Mouse (Mus musculus) forebrain, embryonic 11.5 days (tissue): Measurements from ENCODE around the gene Dvl1. TPM values are rescaled to one million over a fixed set of nuclear protein-coding genes. Genes with fewer than 3 reads are reported as not detected.

Source experiments
- ATAC-seq: fragments of 200-750 bp; cut with Nextera tagmentation; replicated peaks from 2 replicates; pipeline ENCODE4 v1.8.0; 2017; ENCODE audit warnings: moderate TSS enrichment; ENCODE audit not compliant: low FRiP score
- DNase-seq: peaks from one replicate; pipeline ENCODE4 v3.0.0-alpha.2; 2017; ENCODE audit warnings: low spot score
- H3K27ac ChIP-seq: fragments of 300-500 bp; sonication (generic); 2 replicates; pipeline ENCODE4 v1.5.1; 2014; ENCODE audit warnings: low read depth, low read length
- H3K27me3 ChIP-seq: fragments of 300-500 bp; sonication (generic); 2 replicates; pipeline ENCODE4 v1.6.1; 2014; ENCODE audit warnings: mild to moderate bottlenecking, low read length, mixed read lengths; ENCODE audit not compliant: control insufficient read depth, insufficient read depth
- H3K36me3 ChIP-seq: fragments of 300-500 bp; sonication (generic); 2 replicates; pipeline ENCODE4 v1.6.1; 2014; ENCODE audit warnings: mild to moderate bottlenecking, low read length, moderate library complexity, mixed read lengths; ENCODE audit not compliant: control insufficient read depth, insufficient read depth
- H3K4me1 ChIP-seq: fragments of 300-500 bp; sonication (generic); replicated peaks from 2 replicates; pipeline ENCODE4 v1.6.1; 2014; ENCODE audit warnings: low read length, mixed read lengths; ENCODE audit not compliant: control insufficient read depth, insufficient read depth
- H3K4me2 ChIP-seq: fragments of 300-500 bp; sonication (generic); 2 replicates; pipeline ENCODE4 v1.6.1; 2014; ENCODE audit warnings: low read depth, mild to moderate bottlenecking, low read length, moderate library complexity, mixed read lengths; ENCODE audit not compliant: severe bottlenecking
- H3K4me3 ChIP-seq: fragments of 300-500 bp; sonication (generic); 2 replicates; pipeline ENCODE4 v1.5.1; 2014; ENCODE audit warnings: low read depth, low read length
- H3K9ac ChIP-seq: fragments of 300-500 bp; sonication (generic); 2 replicates; pipeline ENCODE4 v1.6.1; 2014; ENCODE audit warnings: low read length
- H3K9me3 ChIP-seq: fragments of 300-500 bp; sonication (generic); 2 replicates; pipeline ENCODE4 v1.6.1; 2016; ENCODE audit warnings: low read length, mixed read lengths; ENCODE audit not compliant: control insufficient read depth
- WGBS: fragments of 180-500 bp; shearing (Covaris S2); extraction: QIAGEN DNeasy Blood & Tissue Kit; methylation state at CpG from one replicate; pipeline ENCODE4 v1.1.7; 2014; 5-methylcytosine and 5-hydroxymethylcytosine counted together
- polyA plus RNA-seq: library from polyadenylated mRNA; unstranded; fragments of >200 nt; fragmentation: Nextera tagmentation; extraction: Ambion mirVana; gene quantifications from 2 replicates; pipeline ENCODE4 v1.2.1, GENCODE M21; 2014

The Dvl1 gene
- polyA plus RNA-seq: 17.9 and 18.0 TPM in 2 replicates

DNA sequence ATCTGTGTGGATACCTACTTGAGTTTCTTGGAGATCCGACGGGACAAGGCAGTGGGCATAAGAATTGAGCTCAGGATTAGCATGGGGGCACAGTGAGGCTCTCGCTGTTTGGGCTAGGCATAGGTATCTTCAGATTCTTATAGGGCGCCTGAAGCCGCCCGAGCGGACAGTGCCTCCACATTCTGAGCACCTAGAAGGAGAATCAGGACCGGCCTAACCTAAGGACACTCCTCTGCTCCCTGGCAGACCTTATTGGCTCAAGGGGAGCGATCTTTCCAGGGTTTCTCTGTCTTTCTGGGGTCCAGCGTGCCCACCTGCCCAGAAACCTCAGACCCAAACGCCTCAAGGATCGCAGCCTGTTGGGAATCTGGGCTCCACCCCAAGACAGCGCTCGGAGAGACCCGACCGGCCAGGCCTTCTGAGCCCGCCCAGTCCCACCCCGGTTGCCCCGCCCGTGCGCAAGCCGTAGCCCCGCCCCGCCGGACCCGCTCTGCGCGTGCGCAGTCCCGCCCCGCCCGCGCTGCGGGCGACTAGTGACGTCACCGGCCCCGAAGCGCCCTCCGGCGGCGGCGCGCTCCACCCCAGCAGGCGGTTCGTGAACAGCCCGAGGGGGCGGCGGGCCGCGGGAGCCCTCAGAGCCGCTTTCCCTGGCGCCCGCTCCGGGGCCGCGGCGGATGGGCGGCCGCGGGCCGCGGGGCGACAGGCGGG lies at the start of gene Dvl1:
TSS of gene Dvl1 (plus strand) at position 532 of the 708 bp plus-strand sequence.
- Histone ChIP-seq H3K27me3 (no peaks in the 10 kb centered on the region), H3K9ac (peak within 1 kb of the TSS; percentile 88), H3K4me3 (peak within 1 kb of the TSS; percentile 93), H3K4me2 (peak within 1 kb of the TSS; percentile 89), H3K36me3 (no peaks in the 10 kb centered on the region), H3K4me1 (peaks cover 10% of the 10 kb centered on the region; the same call in 1 of the 2 replicates), H3K27ac (peak within 1 kb of the TSS; percentile 12; the same call in 1 of the 2 replicates), H3K9me3 (no peaks in the 10 kb centered on the region)
- peak; percentile 98 for DNase-seq
- whole genome bisulfite sequencing: 2% methylated on average over 63 of the region's 65 CpGs
- ATAC-seq: peak; percentile 94

DNA sequence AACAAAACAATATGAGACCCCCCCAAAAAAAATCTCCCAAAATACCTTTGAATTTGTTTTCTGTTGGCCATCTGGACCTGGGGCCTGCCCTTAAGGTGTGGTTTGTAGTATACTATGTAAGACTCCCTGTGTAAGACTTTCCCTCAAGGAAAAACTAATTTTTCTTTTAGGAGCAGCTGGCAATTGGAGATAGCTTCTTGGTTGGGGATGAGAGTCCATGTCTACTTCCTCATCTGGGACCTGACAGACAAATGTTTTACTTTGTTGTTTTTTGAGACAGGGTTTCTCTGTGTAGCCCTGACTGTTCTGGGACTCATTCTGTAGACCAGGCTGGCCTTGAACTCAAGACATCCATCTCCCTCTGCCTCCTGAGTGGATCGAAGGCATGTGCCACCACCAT lies 45.1 kb upstream of the Dvl1 start:
- no peaks in the 10 kb centered on the region for H3K36me3 ChIP-seq
- no peak overlapping the region for H3K4me2 ChIP-seq
- no peak overlapping the region for H3K9ac ChIP-seq
- no peak overlapping the region for H3K4me3 ChIP-seq
- ATAC-seq: no peak
- H3K9me3 ChIP-seq: no peaks in the 10 kb centered on the region
- 100% methylated on average over 1 of the region's 1 CpGs for WGBS
- no peak for DNase-seq
- H3K4me1 ChIP-seq: peaks cover 5% of the 10 kb centered on the region; the same call in 1 of the 2 replicates
- no peaks in the 10 kb centered on the region; the same call in 1 of the 2 replicates for H3K27me3 ChIP-seq
- no peak overlapping the region for H3K27ac ChIP-seq

DNA sequence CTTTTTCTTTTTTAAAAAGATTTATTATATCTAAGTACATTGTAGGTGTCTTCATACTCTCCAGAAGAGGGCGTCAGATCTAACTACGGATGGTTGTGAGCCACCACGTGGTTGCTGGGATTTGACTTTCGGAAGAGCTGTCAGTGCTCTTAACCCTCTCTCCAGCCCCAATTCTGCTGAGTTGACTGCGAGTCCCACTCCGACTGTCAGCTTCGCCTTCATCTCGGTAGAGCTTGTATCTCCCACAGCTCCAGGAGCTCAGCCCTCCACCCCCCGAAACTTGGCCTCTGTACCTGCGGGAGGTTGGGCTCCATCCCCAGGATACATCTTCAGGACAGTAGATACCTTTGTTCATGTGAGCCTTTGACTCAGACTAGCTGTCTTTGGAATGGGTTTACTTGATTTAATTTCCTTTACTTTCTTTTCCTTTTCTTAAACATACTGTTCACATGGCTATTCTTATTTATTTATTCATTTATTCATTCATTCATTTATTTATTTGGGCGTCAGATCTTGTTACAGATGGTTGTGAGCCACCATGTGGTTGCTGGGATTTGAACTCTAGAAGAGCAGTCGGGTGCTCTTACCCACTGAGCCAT lies 44.4 kb upstream of the Dvl1 start, which contains the start of gene Mrpl20:
TSS of gene Mrpl20 (plus strand) at position 138 of the 599 bp plus-strand sequence.
- DNase-seq (no peak), ATAC-seq (peak; percentile 40)
- peak within 1 kb of the TSS; percentile 91 for H3K4me3 ChIP-seq
- no peaks in the 10 kb centered on the region; the same call in 1 of the 2 replicates for H3K36me3 ChIP-seq
- H3K4me1 ChIP-seq: peaks cover 5% of the 10 kb centered on the region; the same call in 1 of the 2 replicates
- WGBS: 9% methylated on average over 12 of the region's 12 CpGs
- no peaks in the 10 kb centered on the region; the same call in 1 of the 2 replicates for H3K27me3 ChIP-seq
- H3K9ac ChIP-seq: peak within 1 kb of the TSS; percentile 90
- H3K4me2 ChIP-seq: peak within 1 kb of the TSS; percentile 60
- H3K27ac ChIP-seq: peak within 1 kb of the TSS; percentile 48; the same call in 1 of the 2 replicates
- no peaks in the 10 kb centered on the region for H3K9me3 ChIP-seq

DNA sequence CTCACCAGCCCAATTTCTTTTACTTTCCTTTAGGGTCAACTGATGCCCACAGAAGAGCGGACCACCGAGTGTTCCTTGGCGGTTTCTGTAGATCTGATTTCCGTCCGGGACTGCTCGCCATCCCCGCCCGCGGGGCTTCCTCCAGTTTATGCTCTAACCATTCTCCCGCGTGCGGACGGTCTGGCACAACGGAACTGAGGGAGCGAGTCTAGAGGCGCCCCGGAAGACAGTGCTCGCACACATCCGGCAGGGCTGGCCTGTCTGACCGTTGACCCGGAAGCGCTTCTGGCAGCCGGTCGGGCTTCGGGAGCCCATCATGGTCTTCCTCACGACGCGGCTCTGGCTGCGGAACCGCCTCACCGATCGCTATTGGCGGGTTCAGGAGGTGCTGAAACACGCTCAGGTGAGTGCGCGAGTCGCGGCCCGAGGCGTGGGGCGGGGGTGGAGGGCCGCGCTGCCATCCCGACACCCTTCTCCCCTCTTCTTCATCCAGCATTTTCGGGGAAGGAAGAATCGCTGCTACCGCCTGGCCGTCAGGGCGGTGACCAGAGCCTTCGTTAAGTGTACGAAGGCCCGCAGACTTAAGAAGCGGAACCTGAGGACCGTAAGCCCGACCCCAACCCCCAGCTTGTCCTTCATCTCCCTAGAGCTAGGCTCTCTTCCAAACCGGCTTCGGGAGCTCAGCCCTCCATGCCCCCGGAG lies 43.7 kb upstream of the Dvl1 start:
- peak overlapping the region; percentile 48; the same call in 1 of the 2 replicates for H3K27ac ChIP-seq

DNA sequence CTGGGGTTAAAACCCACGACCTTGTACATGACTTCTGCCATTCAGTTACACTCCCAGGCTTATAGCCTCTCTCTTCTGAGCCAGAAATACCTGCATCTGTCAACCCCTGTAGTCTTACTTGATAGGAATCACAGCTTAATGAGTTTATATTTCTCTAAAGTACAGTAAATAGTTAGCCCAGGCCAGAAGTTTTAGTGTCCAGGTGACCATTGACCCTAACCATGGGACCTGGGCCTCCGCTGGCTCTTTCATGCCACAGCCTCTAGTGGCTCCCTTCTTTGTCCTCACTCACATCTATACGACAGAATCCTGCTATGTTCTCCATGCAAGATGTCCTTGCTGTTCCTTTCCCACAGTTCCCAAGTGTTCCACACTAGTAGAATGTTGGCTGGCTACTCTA lies 39.4 kb upstream of the Dvl1 start:
- Histone ChIP-seq H3K4me3 (no peak overlapping the region), H3K9me3 (no peaks in the 10 kb centered on the region), H3K27ac (no peak overlapping the region), H3K36me3 (no peaks in the 10 kb centered on the region; the same call in none of the 2 replicates), H3K4me1 (peaks cover 7% of the 10 kb centered on the region; the same call in 1 of the 2 replicates), H3K4me2 (no peak overlapping the region), H3K27me3 (no peaks in the 10 kb centered on the region), H3K9ac (no peak overlapping the region)
- ATAC-seq: no peak
- no peak for DNase-seq
- 89% methylated on average over 3 of the region's 3 CpGs for WGBS

More for the DNA sequence above, 43.7 kb upstream of the Dvl1 start:
- ATAC-seq (peak; percentile 97), DNase-seq (peak; percentile 98)
- WGBS: under 1% methylated on average over 58 of the region's 58 CpGs
- Histone ChIP-seq H3K4me1 (peaks cover 5% of the 10 kb centered on the region; the same call in 1 of the 2 replicates), H3K4me2 (peak overlapping the region; percentile 60), H3K9ac (peak overlapping the region; percentile 90), H3K36me3 (no peaks in the 10 kb centered on the region; the same call in none of the 2 replicates), H3K9me3 (no peaks in the 10 kb centered on the region), H3K27me3 (no peaks in the 10 kb centered on the region; the same call in 1 of the 2 replicates), H3K4me3 (peak overlapping the region; percentile 91)

DNA sequence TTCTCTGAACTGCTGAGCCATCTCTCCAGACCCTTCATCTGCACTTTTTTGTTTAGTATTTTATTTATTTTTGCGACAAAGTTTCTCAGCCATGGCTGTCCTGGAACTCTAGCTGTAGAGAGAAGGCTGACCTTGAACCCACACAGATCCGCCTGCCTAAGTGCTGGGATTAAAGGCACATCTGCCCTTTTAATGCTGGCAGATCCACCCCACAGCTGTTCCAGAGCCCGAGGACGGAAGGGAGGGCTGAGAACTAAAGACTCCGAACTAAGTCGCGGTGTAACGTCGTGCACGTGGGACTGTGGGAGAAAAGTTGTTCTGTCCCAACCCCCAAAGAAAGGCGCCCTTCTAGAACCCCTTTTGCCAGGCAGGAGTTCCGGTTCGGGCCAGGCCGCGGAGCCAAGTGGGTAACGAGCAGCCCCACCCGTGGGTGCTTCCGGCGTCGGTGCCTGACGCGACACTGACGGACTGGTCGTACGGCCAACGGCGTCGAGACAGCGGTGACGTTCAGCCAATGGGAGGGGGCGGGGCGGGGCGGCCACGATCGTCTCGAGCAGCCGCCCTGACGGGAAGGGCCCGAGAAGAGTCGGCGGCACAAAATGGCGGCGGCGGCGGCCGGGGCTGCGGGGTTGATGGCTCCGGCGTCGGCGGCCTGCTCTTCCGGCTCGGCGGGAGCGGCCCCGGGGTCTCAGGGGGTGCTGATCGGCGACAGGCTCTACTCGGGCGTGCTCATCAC lies 35.1 kb upstream of the Dvl1 start, which contains the start of gene Ccnl2:
TSS of gene Ccnl2 (plus strand) at position 561 of the 736 bp plus-strand sequence.
- DNase-seq (peak; percentile 98), ATAC-seq (peak; percentile 99)
- WGBS: 1% methylated on average over 59 of the region's 60 CpGs
- Histone ChIP-seq H3K4me2 (peak within 1 kb of the TSS; percentile 97), H3K36me3 (peaks cover 7% of the 10 kb centered on the region), H3K27me3 (no peaks in the 10 kb centered on the region), H3K4me1 (peaks cover 8% of the 10 kb centered on the region), H3K27ac (peak within 1 kb of the TSS; percentile 71), H3K9ac (peak within 1 kb of the TSS; percentile 99), H3K9me3 (no peaks in the 10 kb centered on the region), H3K4me3 (peak within 1 kb of the TSS; percentile 100)

DNA sequence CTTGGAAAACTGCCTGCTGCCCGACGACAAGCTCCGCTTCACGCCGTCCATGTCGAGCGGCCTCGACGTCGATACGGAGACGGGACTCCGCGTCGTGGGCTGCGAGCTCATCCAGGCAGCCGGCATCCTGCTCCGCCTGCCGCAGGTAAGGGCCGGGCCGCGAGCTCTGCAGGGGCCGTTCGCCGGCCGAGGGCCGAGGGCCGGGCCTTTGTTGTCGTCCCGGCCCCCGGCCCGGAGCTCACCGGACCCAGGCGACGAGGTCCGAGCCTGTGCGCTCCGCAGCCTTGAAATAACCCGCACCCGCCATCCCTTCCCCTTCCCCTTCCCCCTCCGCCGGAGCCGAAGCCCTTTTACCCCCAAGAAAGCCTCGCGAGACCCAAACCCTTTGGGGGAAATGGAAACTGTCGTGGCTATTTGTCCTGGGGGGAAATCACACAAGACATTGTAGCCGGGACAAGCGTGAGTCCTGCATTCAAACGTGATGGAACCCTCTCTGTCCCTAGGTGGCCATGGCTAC lies 34.5 kb upstream of the Dvl1 start:
- WGBS: under 1% methylated on average over 49 of the region's 49 CpGs
- Histone ChIP-seq H3K4me1 (peaks cover 8% of the 10 kb centered on the region), H3K4me3 (peak overlapping the region; percentile 100), H3K36me3 (peaks cover 7% of the 10 kb centered on the region), H3K9ac (peak overlapping the region; percentile 99), H3K4me2 (peak overlapping the region; percentile 97), H3K27me3 (no peaks in the 10 kb centered on the region), H3K9me3 (no peaks in the 10 kb centered on the region), H3K27ac (peak overlapping the region; percentile 71)
- ATAC-seq: peak; percentile 40
- no peak for DNase-seq
